Mouse (Mus musculus) testis, adult 2 months (tissue): ENCODE measurements at regions not wholly inside any gene's neighbourhood (a gene's known extent, or its start where the extent isn't known, plus 50 kb on each side); places are given as distances from the start of the nearest gene placed in this dataset.

Experiments
- H3K27ac ChIP-seq: fragments of 200-500 bp; 2 replicates; pipeline ENCODE4 v1.5.1; 2012; ENCODE audit warnings: low read depth, low read length; ENCODE audit not compliant: control insufficient read depth, insufficient read depth
- H3K27me3 ChIP-seq: fragments of 200-500 bp; 2 replicates; pipeline ENCODE4 v1.6.1; 2012; ENCODE audit warnings: mild to moderate bottlenecking, low read length, moderate library complexity; ENCODE audit not compliant: control insufficient read depth, insufficient read depth
- H3K36me3 ChIP-seq: fragments of 200-500 bp; 2 replicates; pipeline ENCODE4 v1.6.1; 2012; ENCODE audit warnings: mild to moderate bottlenecking, low read length; ENCODE audit not compliant: control insufficient read depth, insufficient read depth
- H3K4me1 ChIP-seq: fragments of 200-500 bp; 2 replicates; pipeline ENCODE4 v1.6.1; 2012; ENCODE audit warnings: low read length; ENCODE audit not compliant: control insufficient read depth, insufficient read depth
- H3K4me3 ChIP-seq: fragments of 200-500 bp; 2 replicates; pipeline ENCODE4 v1.5.1; 2012; ENCODE audit warnings: low read depth, mild to moderate bottlenecking, low read length, moderate library complexity, mixed read lengths; ENCODE audit not compliant: control insufficient read depth
- CTCF ChIP-seq: fragments of 200-500 bp; IDR thresholded peaks from 2 replicates; pipeline ENCODE4 v1.5.1; 2012; ENCODE audit warnings: low read depth, mild to moderate bottlenecking, inconsistent platforms, low read length, moderate library complexity; ENCODE audit not compliant: control insufficient read depth, insufficient read depth, insufficient replicate concordance
- POLR2A ChIP-seq: fragments of 200-500 bp; IDR thresholded peaks from 2 replicates; pipeline ENCODE4 v1.6.1; 2012; ENCODE audit warnings: low read depth, mild to moderate bottlenecking, inconsistent platforms, low read length, moderate library complexity; ENCODE audit not compliant: control insufficient read depth

GRCm38 (mm10) chr10:87752117-87752516 lies 105.9 kb upstream of the Igf1 start:
- Histone ChIP-seq H3K36me3 (no peaks in the 10 kb centered on the region), H3K27me3 (no peaks in the 10 kb centered on the region), H3K4me1 (no peaks in the 10 kb centered on the region), H3K4me3 (no peak overlapping the region), H3K27ac (no peak overlapping the region)
- TF ChIP-seq POLR2A (no peak), CTCF (no peak)

- TF ChIP-seq CTCF (no peak), POLR2A (no peak)
- no peak overlapping the region for H3K27ac ChIP-seq
- H3K4me3 ChIP-seq: no peak overlapping the region
- no peaks in the 10 kb centered on the region for H3K4me1 ChIP-seq
- no peaks in the 10 kb centered on the region for H3K36me3 ChIP-seq
- no peaks in the 10 kb centered on the region for H3K27me3 ChIP-seq
Observed at GRCm38 (mm10) chr10:87753483-87753882, 104.6 kb upstream of the Igf1 start.

- Histone ChIP-seq H3K4me1 (no peaks in the 10 kb centered on the region), H3K36me3 (no peaks in the 10 kb centered on the region), H3K4me3 (no peak overlapping the region), H3K27ac (no peak overlapping the region), H3K27me3 (no peaks in the 10 kb centered on the region)
- TF ChIP-seq POLR2A: no peak
- no peak for TF ChIP-seq CTCF
Observed at GRCm38 (mm10) chr10:87761528-87762030, 96.5 kb upstream of the Igf1 start.

GRCm38 (mm10) chr10:87787521-87787920 lies 70.5 kb upstream of the Igf1 start:
- H3K27ac ChIP-seq: no peak overlapping the region
- H3K27me3 ChIP-seq: no peaks in the 10 kb centered on the region
- no peaks in the 10 kb centered on the region for H3K4me1 ChIP-seq
- H3K36me3 ChIP-seq: no peaks in the 10 kb centered on the region
- H3K4me3 ChIP-seq: no peak overlapping the region
- TF ChIP-seq CTCF (no peak), POLR2A (no peak)

- Histone ChIP-seq H3K4me3 (no peak overlapping the region), H3K27me3 (no peaks in the 10 kb centered on the region), H3K27ac (no peak overlapping the region), H3K4me1 (no peaks in the 10 kb centered on the region), H3K36me3 (no peaks in the 10 kb centered on the region)
- TF ChIP-seq CTCF (no peak), POLR2A (no peak)
Observed at GRCm38 (mm10) chr10:87792346-87792745, 65.7 kb upstream of the Igf1 start.

GRCm38 (mm10) chr10:87803936-87804791 lies 53.9 kb upstream of the Igf1 start:
- Histone ChIP-seq H3K27me3 (no peaks in the 10 kb centered on the region), H3K4me1 (no peaks in the 10 kb centered on the region), H3K36me3 (no peaks in the 10 kb centered on the region), H3K27ac (no peak overlapping the region), H3K4me3 (no peak overlapping the region)
- TF ChIP-seq POLR2A (no peak), CTCF (no peak)

GRCm38 (mm10) chr10:87804792-87805082 lies 53.3 kb upstream of the Igf1 start:
- no peaks in the 10 kb centered on the region for H3K27me3 ChIP-seq
- H3K4me3 ChIP-seq: no peak overlapping the region
- TF ChIP-seq POLR2A (no peak), CTCF (no peak)
- H3K36me3 ChIP-seq: no peaks in the 10 kb centered on the region
- H3K27ac ChIP-seq: no peak overlapping the region
- H3K4me1 ChIP-seq: no peaks in the 10 kb centered on the region
